Mouse (Mus musculus) liver, postnatal 0 days (tissue): ENCODE results near the gene Zdhhc13. TPM values are rescaled to one million over a fixed set of nuclear protein-coding genes. Genes with fewer than 3 reads are reported as not detected.

Experiments
- ATAC-seq: fragments of 200-750 bp; cut with Nextera tagmentation; 2 replicates; pipeline ENCODE4 v1.8.0; 2017; ENCODE audit warnings: mild to moderate bottlenecking, moderate library complexity
- DNase-seq: peaks from one replicate; pipeline ENCODE4 v3.0.0-alpha.2; 2016
- H3K27ac ChIP-seq: fragments of 300-500 bp; sonication (generic); 2 replicates; pipeline ENCODE4 v1.5.1; 2014; ENCODE audit warnings: antibody characterized with exemption, moderate library complexity, mild to moderate bottlenecking, low read depth
- H3K27me3 ChIP-seq: fragments of 300-500 bp; sonication (generic); 2 replicates; pipeline ENCODE4 v1.6.1; 2014; ENCODE audit warnings: low read length, control low read depth, mixed read lengths; ENCODE audit not compliant: insufficient read depth
- H3K36me3 ChIP-seq: fragments of 300-500 bp; sonication (generic); replicated peaks from 2 replicates; pipeline ENCODE4 v1.6.1; 2014; ENCODE audit warnings: mild to moderate bottlenecking, control low read depth, low read length, moderate library complexity, mixed read lengths; ENCODE audit not compliant: insufficient read depth
- H3K4me1 ChIP-seq: fragments of 300-500 bp; sonication (generic); 2 replicates; pipeline ENCODE4 v1.6.1; 2014; ENCODE audit warnings: antibody characterized with exemption, mild to moderate bottlenecking, control low read depth; ENCODE audit not compliant: insufficient read depth
- H3K4me2 ChIP-seq: fragments of 300-500 bp; sonication (generic); 2 replicates; pipeline ENCODE4 v1.6.1; 2014; ENCODE audit warnings: low read depth, mild to moderate bottlenecking, low read length, moderate library complexity, mixed read lengths
- H3K4me3 ChIP-seq: fragments of 300-500 bp; sonication (generic); 2 replicates; pipeline ENCODE4 v1.5.1; 2014; ENCODE audit warnings: low read depth, low read length
- H3K9ac ChIP-seq: fragments of 300-500 bp; sonication (generic); replicated peaks from 2 replicates; pipeline ENCODE4 v1.6.1; 2014; ENCODE audit warnings: mild to moderate bottlenecking, moderate library complexity
- H3K9me3 ChIP-seq: fragments of 300-500 bp; sonication (generic); 2 replicates; pipeline ENCODE4 v1.6.1; 2016; ENCODE audit warnings: mild to moderate bottlenecking, control low read depth, low read length, mixed read lengths
- CTCF ChIP-seq: sonication (generic); IDR thresholded peaks from 2 replicates; pipeline ENCODE4 v1.5.1; 2016; ENCODE audit warnings: antibody characterized with exemption, low read depth
- EP300 ChIP-seq: IDR thresholded peaks from 2 replicates; pipeline ENCODE4 v1.6.1; 2016; ENCODE audit warnings: antibody characterized with exemption, low read depth, mild to moderate bottlenecking
- WGBS: fragments of 180-500 bp; shearing (Covaris S2); extraction: QIAGEN DNeasy Blood & Tissue Kit; methylation state at CpG from one replicate; pipeline ENCODE4 v1.1.7; 2014; ENCODE audit not compliant: insufficient replicate concordance; 5-methylcytosine and 5-hydroxymethylcytosine counted together
- polyA plus RNA-seq: library from polyadenylated mRNA; unstranded; fragments of >200 nt; fragmentation: Nextera tagmentation; extraction: Ambion mirVana; gene quantifications from 2 replicates; pipeline ENCODE4 v1.2.1, GENCODE M21; 2015

Gene Zdhhc13
- polyA plus RNA-seq, 1 experiment from 2014 or later, result 10.3 TPM

GRCm38 (mm10) chr7:48834989-48835626 lies 46.3 kb downstream of the Zdhhc13 start:
- H3K27ac ChIP-seq, result no peak overlapping the region
- no peak for TF ChIP-seq EP300
- TF ChIP-seq CTCF, result no peak
- no peaks in the 10 kb centered on the region for H3K27me3 ChIP-seq
- no peaks in the 10 kb centered on the region for H3K36me3 ChIP-seq
- ATAC-seq (no peak), DNase-seq (no peak)
- no peak overlapping the region for H3K4me2 ChIP-seq
- H3K9ac ChIP-seq, result no peak overlapping the region
- no peaks in the 10 kb centered on the region for H3K9me3 ChIP-seq
- 82% methylated on average over 12 of the region's 12 CpGs for WGBS
- H3K4me1 ChIP-seq, result no peaks in the 10 kb centered on the region
- no peak overlapping the region for H3K4me3 ChIP-seq

- TF ChIP-seq CTCF (no peak), EP300 (no peak)
- Histone ChIP-seq H3K9ac (no peak overlapping the region), H3K4me3 (no peak overlapping the region), H3K27ac (no peak overlapping the region), H3K4me1 (no peaks in the 10 kb centered on the region), H3K4me2 (no peak overlapping the region), H3K36me3 (no peaks in the 10 kb centered on the region), H3K9me3 (no peaks in the 10 kb centered on the region), H3K27me3 (no peaks in the 10 kb centered on the region)
- ATAC-seq, result no peak
- no peak for DNase-seq
- 44% methylated on average over 6 of the region's 6 CpGs for WGBS
Measured at GRCm38 (mm10) chr7:48836949-48837348, 48.1 kb downstream of the Zdhhc13 start.

GRCm38 (mm10) chr7:48838434-48838833 lies 49.6 kb downstream of the Zdhhc13 start:
- H3K9ac ChIP-seq, result no peak overlapping the region
- no peak for ATAC-seq
- no peaks in the 10 kb centered on the region for H3K27me3 ChIP-seq
- H3K27ac ChIP-seq, result no peak overlapping the region
- peaks cover 4% of the 10 kb centered on the region; the same call in 1 of the 2 replicates for H3K4me1 ChIP-seq
- H3K4me3 ChIP-seq, result no peak overlapping the region
- no peak overlapping the region for H3K4me2 ChIP-seq
- TF ChIP-seq CTCF (peak; percentile 43), EP300 (no peak)
- no peaks in the 10 kb centered on the region for H3K36me3 ChIP-seq
- 47% methylated on average over 2 of the region's 2 CpGs for WGBS
- no peak for DNase-seq
- no peaks in the 10 kb centered on the region for H3K9me3 ChIP-seq

- Histone ChIP-seq H3K36me3 (no peaks in the 10 kb centered on the region), H3K4me2 (no peak overlapping the region), H3K4me1 (peaks cover 4% of the 10 kb centered on the region; the same call in 1 of the 2 replicates), H3K4me3 (no peak overlapping the region), H3K9me3 (no peaks in the 10 kb centered on the region), H3K27me3 (no peaks in the 10 kb centered on the region), H3K9ac (no peak overlapping the region), H3K27ac (no peak overlapping the region)
- DNase-seq, result no peak
- 81% methylated on average over 2 of the region's 2 CpGs for WGBS
- TF ChIP-seq EP300 (no peak), CTCF (no peak)
- no peak for ATAC-seq
Measured at GRCm38 (mm10) chr7:48840545-48840944, 51.7 kb downstream of the Zdhhc13 start.

GRCm38 (mm10) chr7:48841538-48841937 lies 52.7 kb downstream of the Zdhhc13 start:
- ATAC-seq, result no peak
- Histone ChIP-seq H3K4me1 (peaks cover 4% of the 10 kb centered on the region; the same call in 1 of the 2 replicates), H3K4me2 (no peak overlapping the region), H3K9me3 (no peaks in the 10 kb centered on the region), H3K36me3 (no peaks in the 10 kb centered on the region), H3K9ac (no peak overlapping the region), H3K27me3 (no peaks in the 10 kb centered on the region), H3K4me3 (no peak overlapping the region), H3K27ac (no peak overlapping the region)
- TF ChIP-seq CTCF (no peak), EP300 (no peak)
- DNase-seq, result no peak
- 62% methylated on average over 4 of the region's 4 CpGs for WGBS

- peak; percentile 64; the same call in 1 of the 2 replicates for TF ChIP-seq EP300
- no peak for TF ChIP-seq CTCF
- H3K4me2 ChIP-seq, result no peak overlapping the region
- ATAC-seq (peak; percentile 96), DNase-seq (peak; percentile 43)
- no peak overlapping the region for H3K9ac ChIP-seq
- H3K27ac ChIP-seq, result 0 out of 2 replicates have a peak overlapping the region, but pooled peaks have one; percentile 11
- 52% methylated on average over 3 of the region's 3 CpGs for WGBS
- H3K9me3 ChIP-seq, result no peaks in the 10 kb centered on the region
- H3K4me3 ChIP-seq, result no peak overlapping the region
- H3K4me1 ChIP-seq, result peaks cover 4% of the 10 kb centered on the region; the same call in 1 of the 2 replicates
- no peaks in the 10 kb centered on the region for H3K36me3 ChIP-seq
- no peaks in the 10 kb centered on the region for H3K27me3 ChIP-seq
Measured at GRCm38 (mm10) chr7:48842353-48842752, 53.5 kb downstream of the Zdhhc13 start.
